Mouse (Mus musculus) kidney, adult 10 weeks (tissue): Measurements from ENCODE around the gene Ccdc54. TPM values are rescaled to one million over a fixed set of nuclear protein-coding genes. Genes with fewer than 3 reads are reported as not detected.

Source experiments
- polyA plus RNA-seq: library from polyadenylated mRNA; stranded (reverse); fragments of 350-450 nt; fragmentation: Illumina TruSeq; extraction: RNeasy Lipid Tissue Mini Kit (QIAGEN cat#74804); gene quantifications from one replicate; pipeline ENCODE4 v1.2.3, GENCODE M21; 2014; ENCODE audit warnings: low read depth, low replicate concordance

Gene Ccdc54
- not detected for polyA plus RNA-seq

GRCm38 (mm10) chr16:50591054-50591453 lies at the start of gene Ccdc54:
TSS of gene Ccdc54 (minus strand) at chr16:50591154.

Other genes with a start within 250 kb of the Ccdc54 start
- gene Bbx, start 158.8 kb downstream of the Ccdc54 start, polyA plus RNA-seq: 28.9 TPM